Mouse (Mus musculus): ENCODE results near the gene Arhgef11.

- no peak for TF ChIP-seq CTCF (IDR thresholded peaks at IDR 0.05; ENCODE audit: control insufficient read depth, insufficient read depth, insufficient read length)
- TF ChIP-seq USF1 (IDR thresholded peaks at IDR 0.05; ENCODE audit: low read depth) = no peak
- no peak for TF ChIP-seq MYOG (IDR thresholded peaks at IDR 0.05; ENCODE audit: control insufficient read depth, extremely low read depth, insufficient read length)
- TF ChIP-seq CEBPB (IDR thresholded peaks at IDR 0.05; ENCODE audit: low read depth) = no peak
- no peak for TF ChIP-seq MYOD1 (IDR thresholded peaks at IDR 0.05; ENCODE audit: control insufficient read depth, insufficient read length, low read depth)
- TF ChIP-seq MAX (IDR thresholded peaks at IDR 0.05) = no peak
Observed at GRCm38 (mm10) chr3:87618240-87618639, 881 bp downstream of the Arhgef11 start.
